Mouse (Mus musculus) liver, postnatal 0 days (tissue): ENCODE measurements at regions not wholly inside any gene's neighbourhood (a gene's known extent, or its start where the extent isn't known, plus 50 kb on each side); places are given as distances from the start of the nearest gene placed in this dataset.
"Not testable (repeated sequence)": the region's sequence is repeated elsewhere in the genome, so short reads cannot be mapped to it uniquely, and the experiment has no call there.

Experiments used
- ATAC-seq: fragments of 200-750 bp; cut with Nextera tagmentation; 2 replicates; pipeline ENCODE4 v1.8.0; 2017; ENCODE audit warnings: mild to moderate bottlenecking, moderate library complexity
- DNase-seq: peaks from one replicate; pipeline ENCODE4 v3.0.0-alpha.2; 2016
- H3K27ac ChIP-seq: fragments of 300-500 bp; sonication (generic); 2 replicates; pipeline ENCODE4 v1.5.1; 2014; ENCODE audit warnings: antibody characterized with exemption, moderate library complexity, mild to moderate bottlenecking, low read depth
- H3K27me3 ChIP-seq: fragments of 300-500 bp; sonication (generic); 2 replicates; pipeline ENCODE4 v1.6.1; 2014; ENCODE audit warnings: low read length, control low read depth, mixed read lengths; ENCODE audit not compliant: insufficient read depth
- H3K36me3 ChIP-seq: fragments of 300-500 bp; sonication (generic); replicated peaks from 2 replicates; pipeline ENCODE4 v1.6.1; 2014; ENCODE audit warnings: mild to moderate bottlenecking, control low read depth, low read length, moderate library complexity, mixed read lengths; ENCODE audit not compliant: insufficient read depth
- H3K4me1 ChIP-seq: fragments of 300-500 bp; sonication (generic); 2 replicates; pipeline ENCODE4 v1.6.1; 2014; ENCODE audit warnings: antibody characterized with exemption, mild to moderate bottlenecking, control low read depth; ENCODE audit not compliant: insufficient read depth
- H3K4me2 ChIP-seq: fragments of 300-500 bp; sonication (generic); 2 replicates; pipeline ENCODE4 v1.6.1; 2014; ENCODE audit warnings: low read depth, mild to moderate bottlenecking, low read length, moderate library complexity, mixed read lengths
- H3K4me3 ChIP-seq: fragments of 300-500 bp; sonication (generic); 2 replicates; pipeline ENCODE4 v1.5.1; 2014; ENCODE audit warnings: low read depth, low read length
- H3K9ac ChIP-seq: fragments of 300-500 bp; sonication (generic); replicated peaks from 2 replicates; pipeline ENCODE4 v1.6.1; 2014; ENCODE audit warnings: mild to moderate bottlenecking, moderate library complexity
- H3K9me3 ChIP-seq: fragments of 300-500 bp; sonication (generic); 2 replicates; pipeline ENCODE4 v1.6.1; 2016; ENCODE audit warnings: mild to moderate bottlenecking, control low read depth, low read length, mixed read lengths
- CTCF ChIP-seq: sonication (generic); IDR thresholded peaks from 2 replicates; pipeline ENCODE4 v1.5.1; 2016; ENCODE audit warnings: antibody characterized with exemption, low read depth
- EP300 ChIP-seq: IDR thresholded peaks from 2 replicates; pipeline ENCODE4 v1.6.1; 2016; ENCODE audit warnings: antibody characterized with exemption, low read depth, mild to moderate bottlenecking
- WGBS: fragments of 180-500 bp; shearing (Covaris S2); extraction: QIAGEN DNeasy Blood & Tissue Kit; methylation state at CpG from one replicate; pipeline ENCODE4 v1.1.7; 2014; ENCODE audit not compliant: insufficient replicate concordance; 5-methylcytosine and 5-hydroxymethylcytosine counted together

GRCm38 (mm10) chr6:48227431-48227830 is 141.0 kb upstream of the Zfp746 start:
- H3K9ac ChIP-seq: no peak overlapping the region
- no peak overlapping the region for H3K4me3 ChIP-seq
- no peak overlapping the region for H3K4me2 ChIP-seq
- no peaks in the 10 kb centered on the region for H3K9me3 ChIP-seq
- H3K4me1 ChIP-seq: no peaks in the 10 kb centered on the region
- no peak for ATAC-seq
- 52% methylated on average over 9 of the region's 9 CpGs for WGBS
- no peaks in the 10 kb centered on the region for H3K36me3 ChIP-seq
- H3K27me3 ChIP-seq: no peaks in the 10 kb centered on the region
- no peak for DNase-seq
- no peak for TF ChIP-seq CTCF
- no peak for TF ChIP-seq EP300
- H3K27ac ChIP-seq: no peak overlapping the region

DNA sequence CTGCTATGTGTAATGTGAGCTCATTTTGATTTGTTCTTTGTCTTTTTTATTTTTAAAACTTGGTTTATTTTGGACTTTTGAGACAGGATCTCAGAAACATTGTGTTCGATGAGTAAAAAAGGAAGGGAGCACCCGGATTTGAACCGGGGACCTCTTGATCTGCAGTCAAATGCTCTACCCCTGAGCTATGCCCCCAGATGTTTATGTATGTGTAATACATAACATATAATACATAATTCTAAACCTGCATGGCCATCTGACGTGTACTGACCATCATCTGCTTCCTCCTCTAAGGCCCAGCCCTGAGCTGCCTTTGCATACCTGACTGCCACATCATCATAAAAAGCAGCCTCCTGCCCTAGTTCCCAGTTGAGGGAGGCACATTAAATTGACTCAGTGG is 137.8 kb upstream of the Zfp746 start:
- Histone ChIP-seq H3K4me1 (no peaks in the 10 kb centered on the region), H3K9ac (no peak overlapping the region), H3K9me3 (no peaks in the 10 kb centered on the region), H3K27ac (no peak overlapping the region), H3K4me2 (no peak overlapping the region), H3K4me3 (no peak overlapping the region), H3K27me3 (no peaks in the 10 kb centered on the region), H3K36me3 (no peaks in the 10 kb centered on the region)
- DNase-seq: no peak
- WGBS: 80% methylated on average over 4 of the region's 4 CpGs
- TF ChIP-seq EP300 (no peak), CTCF (no peak)
- ATAC-seq: no peak

GRCm38 (mm10) chr6:48222971-48223370 is 136.6 kb upstream of the Zfp746 start:
- Histone ChIP-seq H3K4me3 (no peak overlapping the region), H3K9ac (no peak overlapping the region), H3K27ac (no peak overlapping the region), H3K36me3 (no peaks in the 10 kb centered on the region), H3K4me2 (no peak overlapping the region), H3K9me3 (no peaks in the 10 kb centered on the region), H3K27me3 (no peaks in the 10 kb centered on the region), H3K4me1 (no peaks in the 10 kb centered on the region)
- ATAC-seq (no peak), DNase-seq (no peak)
- TF ChIP-seq EP300 (no peak), CTCF (no peak)

GRCm38 (mm10) chr6:48221806-48222205 is 135.4 kb upstream of the Zfp746 start:
- not testable (repeated sequence) for DNase-seq, H3K9me3 ChIP-seq, H3K4me1 ChIP-seq, H3K36me3 ChIP-seq, H3K4me2 ChIP-seq, H3K9ac ChIP-seq, H3K27me3 ChIP-seq, H3K27ac ChIP-seq, H3K4me3 ChIP-seq, ATAC-seq
- 51% methylated on average over 1 of the region's 1 CpGs for WGBS

- H3K4me2 ChIP-seq: no peak overlapping the region
- no peak for DNase-seq
- no peak overlapping the region for H3K9ac ChIP-seq
- no peak for ATAC-seq
- 74% methylated on average over 4 of the region's 4 CpGs for WGBS
- TF ChIP-seq EP300 (no peak), CTCF (no peak)
- H3K9me3 ChIP-seq: no peaks in the 10 kb centered on the region
- H3K4me1 ChIP-seq: no peaks in the 10 kb centered on the region
- H3K4me3 ChIP-seq: no peak overlapping the region
- no peaks in the 10 kb centered on the region for H3K36me3 ChIP-seq
- H3K27me3 ChIP-seq: no peaks in the 10 kb centered on the region
- H3K27ac ChIP-seq: no peak overlapping the region
Measured at GRCm38 (mm10) chr6:48215212-48215611, 128.8 kb upstream of the Zfp746 start.

DNA sequence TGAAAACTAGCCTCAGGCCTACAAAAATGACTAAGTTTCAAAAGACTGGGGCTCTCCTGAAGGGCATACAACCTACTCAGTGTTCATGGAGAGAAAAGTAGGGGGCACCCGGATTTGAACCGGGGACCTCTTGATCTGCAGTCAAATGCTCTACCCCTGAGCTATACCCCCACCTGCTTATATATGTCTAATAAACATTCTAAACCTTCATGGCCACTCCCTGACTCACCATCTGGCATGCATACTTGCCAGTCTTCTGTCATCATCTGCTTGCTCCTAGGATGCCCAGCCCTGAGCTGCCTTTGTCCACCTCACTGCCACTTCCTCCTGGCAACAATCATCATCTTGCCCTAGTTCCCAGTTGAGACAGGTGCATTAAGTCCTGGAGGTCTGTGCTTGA is 123.3 kb upstream of the Zfp746 start:
- no peak overlapping the region for H3K4me2 ChIP-seq
- no peaks in the 10 kb centered on the region for H3K27me3 ChIP-seq
- TF ChIP-seq EP300 (no peak), CTCF (no peak)
- H3K9ac ChIP-seq: no peak overlapping the region
- H3K9me3 ChIP-seq: no peaks in the 10 kb centered on the region
- H3K36me3 ChIP-seq: no peaks in the 10 kb centered on the region
- DNase-seq (no peak), ATAC-seq (no peak)
- WGBS: 81% methylated on average over 2 of the region's 2 CpGs
- H3K4me1 ChIP-seq: no peaks in the 10 kb centered on the region
- H3K27ac ChIP-seq: no peak overlapping the region
- no peak overlapping the region for H3K4me3 ChIP-seq

DNA sequence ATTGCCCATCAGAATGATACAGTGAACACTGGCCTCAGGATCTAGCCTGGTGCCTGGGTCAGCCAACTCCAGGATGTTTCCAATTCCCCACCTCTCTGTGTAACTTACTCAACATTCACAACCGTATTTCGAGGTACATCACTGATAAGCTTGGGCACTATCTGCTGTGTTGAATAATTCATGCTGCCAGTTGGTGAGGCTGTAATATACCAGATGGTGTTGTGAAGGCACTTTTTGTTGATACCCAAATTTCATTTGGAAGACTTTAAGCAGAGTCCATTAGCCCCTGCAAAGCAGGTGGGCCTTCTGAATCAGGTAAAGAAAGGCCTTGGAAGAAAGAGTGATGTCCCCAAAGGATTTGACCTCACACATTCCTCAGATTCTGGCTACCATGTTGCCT is 122.7 kb upstream of the Zfp746 start:
- WGBS: 63% methylated on average over 2 of the region's 2 CpGs
- no peak overlapping the region for H3K4me2 ChIP-seq
- H3K36me3 ChIP-seq: no peaks in the 10 kb centered on the region
- no peaks in the 10 kb centered on the region for H3K27me3 ChIP-seq
- no peaks in the 10 kb centered on the region for H3K9me3 ChIP-seq
- no peak overlapping the region for H3K27ac ChIP-seq
- H3K4me1 ChIP-seq: no peaks in the 10 kb centered on the region
- TF ChIP-seq CTCF (no peak), EP300 (no peak)
- H3K9ac ChIP-seq: no peak overlapping the region
- DNase-seq (no peak), ATAC-seq (no peak)
- H3K4me3 ChIP-seq: no peak overlapping the region
